Comparison of ENCODE assay signal across 13 mouse cellular contexts in genomic region chr11:99055143-99055542, GRCm38 (mm10). TPM values are rescaled to one million over a fixed set of nuclear protein-coding genes. Genes with fewer than 3 reads are reported as not detected.
DNase-seq lines count a peak whose midpoint lies in the region; ATAC-seq and TF ChIP-seq lines count a peak whose summit lies in the region.
"Had no signal": no experiment of that assay in that cellular context is flagged by ENCODE, and none has a peak within 500 bp of the region (broad histone marks: within the 10 kb centered on the region; RNA-seq: fewer than 3 reads in every experiment).

No protein-coding gene starts in this region.

- 0 out of 2 replicates have a peak, but pooled peaks have one; percentile 12 for TF ChIP-seq POLR2A in embryonic fibroblast, embryonic 13.5 days (IDR thresholded peaks at IDR 0.05; ENCODE audit: low read depth, low read length)

- ATAC-seq in forebrain, embryonic 13.5 days: no peak
- no peak for ATAC-seq in forebrain, embryonic 15.5 days (replicated peaks)
- ATAC-seq in lung, embryonic 15.5 days (ENCODE audit: borderline replicate concordance, extremely low read depth, low FRiP score, low TSS enrichment): 0 out of 2 replicates have a peak, but pooled peaks have one; percentile 1
- peak; percentile 3; the same call in 1 of the 2 replicates for ATAC-seq in limb, embryonic 13.5 days (ENCODE audit: low FRiP score, low read depth)
- ATAC-seq: activated CD4-positive, CD25-positive, alpha-beta regulatory T cell, adult 4 months; liver, postnatal 0 days had no signal

- H3K9me3 ChIP-seq in forebrain, embryonic 13.5 days (replicated peaks): 0 out of 2 replicates have a peak, but pooled peaks cover 10% of the 10 kb centered on the region
- H3K9me3 ChIP-seq in forebrain, embryonic 15.5 days: no peaks in the 10 kb centered on the region
- no peaks in the 10 kb centered on the region for H3K9me3 ChIP-seq in lung, embryonic 15.5 days
- peaks cover 8% of the 10 kb centered on the region; the same call in 1 of the 2 replicates for H3K9me3 ChIP-seq in limb, embryonic 13.5 days
- H3K9me3 ChIP-seq: neural tube, embryonic 15.5 days had no signal

- DNase-seq in lung, postnatal 14 days: no peak
- DNase-seq in left cerebral cortex, adult 9 months (ENCODE audit: low spot score in 2 of 2): no peak
- no peak for DNase-seq in frontal cortex, postnatal 36 days (ENCODE audit: low spot score in 2 of 2)
- DNase-seq: cerebellum, adult 8-10 months; liver, postnatal 0 days had no signal

- WGBS in forebrain, embryonic 13.5 days: 51% methylated on average over 4 of the region's 4 CpGs
- 59% methylated on average over 4 of the region's 4 CpGs for WGBS in forebrain, embryonic 15.5 days
- 38% methylated on average over 4 of the region's 4 CpGs for WGBS in lung, embryonic 15.5 days
- WGBS in limb, embryonic 13.5 days: 20% methylated on average over 4 of the region's 4 CpGs

- no peak overlapping the region for H3K4me2 ChIP-seq in forebrain, embryonic 13.5 days
- no peak overlapping the region for H3K4me2 ChIP-seq in forebrain, embryonic 15.5 days (replicated peaks)
- no peak overlapping the region for H3K4me2 ChIP-seq in lung, embryonic 15.5 days
- no peak overlapping the region for H3K4me2 ChIP-seq in limb, embryonic 13.5 days (replicated peaks)
- H3K4me2 ChIP-seq: neural tube, embryonic 15.5 days had no signal

- no peak overlapping the region for H3K4me3 ChIP-seq in forebrain, embryonic 13.5 days
- no peak overlapping the region for H3K4me3 ChIP-seq in forebrain, embryonic 15.5 days
- no peak overlapping the region for H3K4me3 ChIP-seq in lung, embryonic 15.5 days
- H3K4me3 ChIP-seq in embryonic fibroblast, embryonic 13.5 days (ENCODE audit: insufficient read depth, low read length): no peak overlapping the region
- no peak overlapping the region for H3K4me3 ChIP-seq in limb, embryonic 13.5 days
- H3K4me3 ChIP-seq: layer of hippocampus, adult 2 months; neural tube, embryonic 15.5 days had no signal

- TF ChIP-seq CTCF in embryonic fibroblast, embryonic 13.5 days (IDR thresholded peaks at IDR 0.05; ENCODE audit: borderline replicate concordance, insufficient read depth, low read length): no peak

- H3K27me3 ChIP-seq in forebrain, embryonic 13.5 days: no peaks in the 10 kb centered on the region
- H3K27me3 ChIP-seq in forebrain, embryonic 15.5 days: no peaks in the 10 kb centered on the region
- no peaks in the 10 kb centered on the region for H3K27me3 ChIP-seq in lung, embryonic 15.5 days
- no peaks in the 10 kb centered on the region for H3K27me3 ChIP-seq in limb, embryonic 13.5 days
- H3K27me3 ChIP-seq: neural tube, embryonic 15.5 days had no signal

- no peak overlapping the region for H3K27ac ChIP-seq in forebrain, embryonic 13.5 days
- no peak overlapping the region for H3K27ac ChIP-seq in forebrain, embryonic 15.5 days (replicated peaks)
- peak overlapping the region; percentile 46 for H3K27ac ChIP-seq in lung, embryonic 15.5 days
- H3K27ac ChIP-seq in embryonic fibroblast, embryonic 13.5 days (ENCODE audit: insufficient read depth, low read length): no peak overlapping the region
- peak overlapping the region; percentile 73 for H3K27ac ChIP-seq in limb, embryonic 13.5 days
- H3K27ac ChIP-seq: layer of hippocampus, adult 2 months; neural tube, embryonic 15.5 days had no signal

- peaks cover 18% of the 10 kb centered on the region for H3K36me3 ChIP-seq in forebrain, embryonic 13.5 days (ENCODE audit: poor library complexity, severe bottlenecking)
- H3K36me3 ChIP-seq in forebrain, embryonic 15.5 days: peaks cover 9% of the 10 kb centered on the region
- H3K36me3 ChIP-seq in lung, embryonic 15.5 days: peaks cover 20% of the 10 kb centered on the region
- peaks cover 37% of the 10 kb centered on the region for H3K36me3 ChIP-seq in limb, embryonic 13.5 days
- H3K36me3 ChIP-seq: neural tube, embryonic 15.5 days had no signal

- 0 out of 2 replicates have a peak overlapping the region, but pooled peaks have one; percentile 12 for H3K9ac ChIP-seq in forebrain, embryonic 13.5 days
- no peak overlapping the region for H3K9ac ChIP-seq in forebrain, embryonic 15.5 days (replicated peaks)
- H3K9ac ChIP-seq in lung, embryonic 15.5 days: no peak overlapping the region
- no peak overlapping the region for H3K9ac ChIP-seq in limb, embryonic 13.5 days
- H3K9ac ChIP-seq: liver, postnatal 0 days; neural tube, embryonic 15.5 days had no signal

- H3K4me1 ChIP-seq in forebrain, embryonic 13.5 days: peaks cover 14% of the 10 kb centered on the region
- H3K4me1 ChIP-seq in forebrain, embryonic 15.5 days: peaks cover 6% of the 10 kb centered on the region
- H3K4me1 ChIP-seq in lung, embryonic 15.5 days: peaks cover 20% of the 10 kb centered on the region
- H3K4me1 ChIP-seq in embryonic fibroblast, embryonic 13.5 days (ENCODE audit: control insufficient read depth, insufficient read depth, low read length): no peaks in the 10 kb centered on the region
- peaks cover 20% of the 10 kb centered on the region for H3K4me1 ChIP-seq in limb, embryonic 13.5 days

RNA-seq across cellular contexts. Expression of gene Igfbp4, which starts 14.1 kb away (rescaled TPM):
- polyA plus RNA-seq in forebrain, embryonic 13.5 days (2015; fragmentation: Nextera tagmentation; extraction: Ambion mirVana): 131 TPM in 2 replicates
- 138 and 142 TPM in 2 replicates for polyA plus RNA-seq in forebrain, embryonic 15.5 days (2015; fragmentation: Nextera tagmentation; extraction: Ambion mirVana)
- 498 and 524 TPM in 2 replicates for polyA plus RNA-seq in lung, embryonic 15.5 days (2015; fragmentation: Nextera tagmentation; extraction: Ambion mirVana)
- 212 and 419 TPM in 2 replicates for polyA plus RNA-seq in embryonic fibroblast, embryonic 13.5 days (2011; ENCODE audit: insufficient read length, low read depth, missing spikeins)
- polyA plus RNA-seq in limb, embryonic 13.5 days (2015; fragmentation: Nextera tagmentation; extraction: Ambion mirVana): 1,212 and 1,268 TPM in 2 replicates

RNA-seq across cellular contexts. Expression of gene Top2a, which starts 31.2 kb away (rescaled TPM):
- polyA plus RNA-seq in forebrain, embryonic 13.5 days (2015; fragmentation: Nextera tagmentation; extraction: Ambion mirVana): 276 and 284 TPM in 2 replicates
- polyA plus RNA-seq in forebrain, embryonic 15.5 days (2015; fragmentation: Nextera tagmentation; extraction: Ambion mirVana): 126 and 141 TPM in 2 replicates
- 276 and 280 TPM in 2 replicates for polyA plus RNA-seq in lung, embryonic 15.5 days (2015; fragmentation: Nextera tagmentation; extraction: Ambion mirVana)
- polyA plus RNA-seq in embryonic fibroblast, embryonic 13.5 days (2011; ENCODE audit: insufficient read length, low read depth, missing spikeins): 141 and 227 TPM in 2 replicates
- polyA plus RNA-seq in limb, embryonic 13.5 days (2015; fragmentation: Nextera tagmentation; extraction: Ambion mirVana): 270 and 275 TPM in 2 replicates

RNA-seq across cellular contexts. Expression of gene Tns4, which starts 34.0 kb away (rescaled TPM):
- not detected in 2 replicates for polyA plus RNA-seq in forebrain, embryonic 13.5 days (2015; fragmentation: Nextera tagmentation; extraction: Ambion mirVana)
- polyA plus RNA-seq in forebrain, embryonic 15.5 days (2015; fragmentation: Nextera tagmentation; extraction: Ambion mirVana): 0.09 TPM in 1 of 2 replicates, not detected in the other
- polyA plus RNA-seq in lung, embryonic 15.5 days (2015; fragmentation: Nextera tagmentation; extraction: Ambion mirVana): 0.21 and 0.42 TPM in 2 replicates
- polyA plus RNA-seq in embryonic fibroblast, embryonic 13.5 days (2011; ENCODE audit: insufficient read length, low read depth, missing spikeins): not detected in 2 replicates
- polyA plus RNA-seq in limb, embryonic 13.5 days (2015; fragmentation: Nextera tagmentation; extraction: Ambion mirVana): 0.55 and 1.2 TPM in 2 replicates
- polyA plus RNA-seq: activated CD4-positive, CD25-positive, alpha-beta regulatory T cell, adult 4 months had no signal

Comparison
In these comparisons a context has a peak if more than half of its experiments do, and no peak if none do; other contexts are left out.
1. ATAC-seq: peak in lung, embryonic 15.5 days (single experiment) and limb, embryonic 13.5 days (single experiment); none in forebrain, embryonic 13.5 days (single experiment) and forebrain, embryonic 15.5 days (single experiment).
2. H3K27ac ChIP-seq: peak in lung, embryonic 15.5 days (single experiment) and limb, embryonic 13.5 days (single experiment); none in forebrain, embryonic 13.5 days (single experiment), forebrain, embryonic 15.5 days (single experiment) and embryonic fibroblast, embryonic 13.5 days (single experiment).